Mouse (Mus musculus) small intestine, adult 2 months (tissue): Measurements from ENCODE around the gene Dip2c. TPM values are rescaled to one million over a fixed set of nuclear protein-coding genes. Genes with fewer than 3 reads are reported as not detected.

Source experiments
- H3K27ac ChIP-seq: fragments of 200-500 bp; 2 replicates; pipeline ENCODE4 v1.5.1; 2012; ENCODE audit warnings: low read depth, low read length, control low read depth, inconsistent platforms; ENCODE audit not compliant: insufficient read depth
- H3K27me3 ChIP-seq: fragments of 200-500 bp; 2 replicates; pipeline ENCODE4 v1.6.1; 2012; ENCODE audit warnings: mild to moderate bottlenecking, moderate library complexity, low read length, inconsistent platforms; ENCODE audit not compliant: control insufficient read depth, insufficient read depth
- H3K36me3 ChIP-seq: fragments of 200-500 bp; 2 replicates; pipeline ENCODE4 v1.6.1; 2012; ENCODE audit warnings: mild to moderate bottlenecking, low read length, control low read depth, inconsistent platforms; ENCODE audit not compliant: control insufficient read depth, insufficient read depth
- H3K4me1 ChIP-seq: fragments of 200-500 bp; 2 replicates; pipeline ENCODE4 v1.6.1; 2012; ENCODE audit warnings: low read length, inconsistent platforms, mixed read lengths; ENCODE audit not compliant: control insufficient read depth, insufficient read depth, insufficient read length
- H3K4me3 ChIP-seq: fragments of 200-500 bp; 2 replicates; pipeline ENCODE4 v1.5.1; 2012; ENCODE audit warnings: low read depth, mild to moderate bottlenecking, control low read depth, inconsistent platforms, low read length, moderate library complexity
- CTCF ChIP-seq: fragments of 200-500 bp; IDR thresholded peaks from 2 replicates; pipeline ENCODE4 v1.5.1; 2012; ENCODE audit warnings: low read depth, mild to moderate bottlenecking, control low read depth, inconsistent platforms, low read length, moderate library complexity, mixed read lengths; ENCODE audit not compliant: insufficient replicate concordance, insufficient read length; ENCODE audit errors: extremely low read depth
- POLR2A ChIP-seq: fragments of 200-500 bp; IDR thresholded peaks from 2 replicates; pipeline ENCODE4 v1.6.1; 2012; ENCODE audit warnings: low read depth, mild to moderate bottlenecking, control low read depth, inconsistent platforms, low read length, moderate library complexity
- WGBS: fragments of 180-500 bp; shearing (Covaris S2); methylation state at CpG from one replicate; pipeline ENCODE4 v1.1.7; 2018; 5-methylcytosine and 5-hydroxymethylcytosine counted together
- polyA plus RNA-seq: library from polyadenylated mRNA; depleted of rRNA; stranded (reverse); fragments of >200 nt; gene quantifications from 2 replicates; pipeline ENCODE4 v1.2.3, GENCODE M21; 2012

Dip2c gene
- polyA plus RNA-seq, 1 experiment = 2.5 TPM

GRCm38 (mm10) chr13:9276856-9277620 is 710 bp downstream of the Dip2c start:
- TF ChIP-seq POLR2A (no peak), CTCF (no peak)
- Histone ChIP-seq H3K27ac (peak overlapping the region; percentile 36; the same call in 1 of the 2 replicates), H3K4me1 (no peaks in the 10 kb centered on the region), H3K36me3 (no peaks in the 10 kb centered on the region), H3K27me3 (no peaks in the 10 kb centered on the region), H3K4me3 (peak overlapping the region; percentile 89)
- WGBS = 2% methylated on average over 75 of the region's 75 CpGs

GRCm38 (mm10) chr13:9277621-9277960 is 1.3 kb downstream of the Dip2c start:
- no peaks in the 10 kb centered on the region for H3K36me3 ChIP-seq
- no peak overlapping the region for H3K27ac ChIP-seq
- no peaks in the 10 kb centered on the region for H3K27me3 ChIP-seq
- peak overlapping the region; percentile 89 for H3K4me3 ChIP-seq
- TF ChIP-seq CTCF (no peak), POLR2A (no peak)
- no peaks in the 10 kb centered on the region for H3K4me1 ChIP-seq
- 8% methylated on average over 15 of the region's 15 CpGs for WGBS

- H3K27me3 ChIP-seq = no peaks in the 10 kb centered on the region
- H3K4me3 ChIP-seq = no peak overlapping the region
- no peak for TF ChIP-seq POLR2A
- TF ChIP-seq CTCF = no peak
- no peaks in the 10 kb centered on the region for H3K36me3 ChIP-seq
- no peak overlapping the region for H3K27ac ChIP-seq
- WGBS = 94% methylated on average over 5 of the region's 5 CpGs
- H3K4me1 ChIP-seq = no peaks in the 10 kb centered on the region
Observed at GRCm38 (mm10) chr13:9278636-9279035, 2.3 kb downstream of the Dip2c start.

GRCm38 (mm10) chr13:9283050-9283449 is 6.7 kb downstream of the Dip2c start:
- Histone ChIP-seq H3K27ac (no peak overlapping the region), H3K36me3 (no peaks in the 10 kb centered on the region), H3K4me3 (no peak overlapping the region), H3K27me3 (no peaks in the 10 kb centered on the region), H3K4me1 (no peaks in the 10 kb centered on the region)
- TF ChIP-seq CTCF (no peak), POLR2A (no peak)
- 95% methylated on average over 13 of the region's 13 CpGs for WGBS

- 39% methylated on average over 2 of the region's 2 CpGs for WGBS
- no peak overlapping the region for H3K27ac ChIP-seq
- TF ChIP-seq CTCF (no peak), POLR2A (no peak)
Observed at GRCm38 (mm10) chr13:9289916-9290315, 13.6 kb downstream of the Dip2c start.

GRCm38 (mm10) chr13:9296285-9296684 is 20.0 kb downstream of the Dip2c start:
- WGBS = 56% methylated on average over 6 of the region's 6 CpGs

More at GRCm38 (mm10) chr13:9289916-9290315, 13.6 kb downstream of the Dip2c start:
- H3K27me3 ChIP-seq = no peaks in the 10 kb centered on the region
- H3K4me3 ChIP-seq = no peak overlapping the region
- 0 out of 2 replicates have a peak, but pooled peaks cover 2% of the 10 kb centered on the region for H3K4me1 ChIP-seq
- no peaks in the 10 kb centered on the region for H3K36me3 ChIP-seq

GRCm38 (mm10) chr13:9297266-9297665 is 20.9 kb downstream of the Dip2c start:
- Histone ChIP-seq H3K36me3 (no peaks in the 10 kb centered on the region), H3K4me1 (no peaks in the 10 kb centered on the region), H3K27me3 (no peaks in the 10 kb centered on the region), H3K27ac (no peak overlapping the region), H3K4me3 (no peak overlapping the region)
- 76% methylated on average over 3 of the region's 3 CpGs for WGBS
- TF ChIP-seq CTCF (no peak), POLR2A (no peak)

More at GRCm38 (mm10) chr13:9296285-9296684, 20.0 kb downstream of the Dip2c start:
- Histone ChIP-seq H3K4me1 (no peaks in the 10 kb centered on the region), H3K27me3 (no peaks in the 10 kb centered on the region), H3K4me3 (no peak overlapping the region), H3K36me3 (no peaks in the 10 kb centered on the region), H3K27ac (no peak overlapping the region)
- TF ChIP-seq POLR2A (no peak), CTCF (no peak)
